Mouse (Mus musculus): ENCODE data around the gene Mpp5. TPM values are rescaled to one million over a fixed set of nuclear protein-coding genes. Genes with fewer than 3 reads are reported as not detected.

The Mpp5 gene
- polyA plus RNA-seq, 1 experiment, result 2.6 TPM

GRCm38 (mm10) chr12:78839906-78840305, 91.2 kb downstream of the Mpp5 start:
- Histone ChIP-seq H3K27me3 (ENCODE audit: control insufficient read depth, insufficient read depth, insufficient read length) (no peaks in the 10 kb centered on the region), H3K79me3 (ENCODE audit: low read depth) (no peaks in the 10 kb centered on the region), H3ac (ENCODE audit: control insufficient read depth, insufficient read length, low read depth) (no peak overlapping the region), H3K36me3 (ENCODE audit: control insufficient read depth, insufficient read depth) (peaks cover 73% of the 10 kb centered on the region), H3K4me3 (ENCODE audit: insufficient read depth, poor library complexity, severe bottlenecking) (no peak overlapping the region), H3K79me2 (ENCODE audit: control insufficient read depth, insufficient read depth) (no peaks in the 10 kb centered on the region)
- TF ChIP-seq MYOG (IDR thresholded peaks at IDR 0.05; ENCODE audit: control insufficient read depth, extremely low read depth, insufficient read length) (no peak), FOSL1 (IDR thresholded peaks at IDR 0.05; ENCODE audit: insufficient read depth, low read length, poor library complexity, severe bottlenecking) (no peak), MAX (IDR thresholded peaks at IDR 0.05) (no peak), CTCF (IDR thresholded peaks at IDR 0.05; ENCODE audit: control insufficient read depth, insufficient read depth, insufficient read length) (no peak), MYOD1 (IDR thresholded peaks at IDR 0.05; ENCODE audit: control insufficient read depth, insufficient read length, low read depth) (no peak), CEBPB (IDR thresholded peaks at IDR 0.05; ENCODE audit: low read depth) (no peak), USF1 (IDR thresholded peaks at IDR 0.05; ENCODE audit: low read depth) (no peak)

- Histone ChIP-seq H3ac (ENCODE audit: control insufficient read depth, insufficient read length, low read depth) (no peak overlapping the region), H3K4me3 (ENCODE audit: insufficient read depth, poor library complexity, severe bottlenecking) (no peak overlapping the region), H3K79me3 (ENCODE audit: low read depth) (no peaks in the 10 kb centered on the region), H3K27me3 (ENCODE audit: control insufficient read depth, insufficient read depth, insufficient read length) (no peaks in the 10 kb centered on the region), H3K79me2 (ENCODE audit: control insufficient read depth, insufficient read depth) (no peaks in the 10 kb centered on the region), H3K36me3 (ENCODE audit: control insufficient read depth, insufficient read depth) (peaks cover 57% of the 10 kb centered on the region)
- TF ChIP-seq FOSL1 (IDR thresholded peaks at IDR 0.05; ENCODE audit: insufficient read depth, low read length, poor library complexity, severe bottlenecking) (no peak), MYOD1 (IDR thresholded peaks at IDR 0.05; ENCODE audit: control insufficient read depth, insufficient read length, low read depth) (no peak), CTCF (IDR thresholded peaks at IDR 0.05; ENCODE audit: control insufficient read depth, insufficient read depth, insufficient read length) (no peak), CEBPB (IDR thresholded peaks at IDR 0.05; ENCODE audit: low read depth) (no peak), USF1 (IDR thresholded peaks at IDR 0.05; ENCODE audit: low read depth) (no peak)
These were observed 93.7 kb downstream of the Mpp5 start for GRCm38 (mm10) chr12:78842429-78842828.

DNA sequence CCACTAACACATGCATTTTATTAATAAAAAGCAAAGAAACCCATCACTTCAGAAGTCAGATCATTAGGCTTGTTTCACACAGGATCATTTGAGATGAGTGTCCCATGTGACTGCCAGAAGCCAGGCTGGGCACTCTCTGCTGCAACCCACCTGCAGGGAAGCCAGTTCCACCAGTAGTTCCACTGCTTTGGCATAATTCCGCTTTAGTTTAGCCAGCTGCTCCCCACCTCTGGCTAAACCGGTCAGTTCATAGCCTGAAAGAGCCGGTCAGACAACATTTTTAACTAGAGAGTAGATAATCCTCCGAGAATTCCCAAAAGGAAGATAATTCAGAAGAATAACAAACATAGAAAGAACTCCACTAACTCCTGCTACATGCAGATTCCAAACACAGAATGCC, 99.5 kb downstream of the Mpp5 start:
- Histone ChIP-seq H3K79me2 (ENCODE audit: control insufficient read depth, insufficient read depth) (no peaks in the 10 kb centered on the region), H3K79me3 (ENCODE audit: low read depth) (no peaks in the 10 kb centered on the region), H3ac (ENCODE audit: control insufficient read depth, insufficient read length, low read depth) (no peak overlapping the region), H3K27me3 (ENCODE audit: control insufficient read depth, insufficient read depth, insufficient read length) (no peaks in the 10 kb centered on the region), H3K4me3 (ENCODE audit: insufficient read depth, poor library complexity, severe bottlenecking) (no peak overlapping the region), H3K36me3 (ENCODE audit: control insufficient read depth, insufficient read depth) (peaks cover 39% of the 10 kb centered on the region)
- no peak for TF ChIP-seq CEBPB (IDR thresholded peaks at IDR 0.05; ENCODE audit: low read depth)
- no peak for TF ChIP-seq FOSL1 (IDR thresholded peaks at IDR 0.05; ENCODE audit: insufficient read depth, low read length, poor library complexity, severe bottlenecking)
- no peak for TF ChIP-seq USF1 (IDR thresholded peaks at IDR 0.05; ENCODE audit: low read depth)
- TF ChIP-seq CTCF (IDR thresholded peaks at IDR 0.05; ENCODE audit: control insufficient read depth, insufficient read depth, insufficient read length), result no peak
- no peak for TF ChIP-seq MYOG (IDR thresholded peaks at IDR 0.05; ENCODE audit: control insufficient read depth, extremely low read depth, insufficient read length)
- TF ChIP-seq MYOD1 (IDR thresholded peaks at IDR 0.05; ENCODE audit: control insufficient read depth, insufficient read length, low read depth), result no peak
- TF ChIP-seq MAX (IDR thresholded peaks at IDR 0.05), result no peak

DNA sequence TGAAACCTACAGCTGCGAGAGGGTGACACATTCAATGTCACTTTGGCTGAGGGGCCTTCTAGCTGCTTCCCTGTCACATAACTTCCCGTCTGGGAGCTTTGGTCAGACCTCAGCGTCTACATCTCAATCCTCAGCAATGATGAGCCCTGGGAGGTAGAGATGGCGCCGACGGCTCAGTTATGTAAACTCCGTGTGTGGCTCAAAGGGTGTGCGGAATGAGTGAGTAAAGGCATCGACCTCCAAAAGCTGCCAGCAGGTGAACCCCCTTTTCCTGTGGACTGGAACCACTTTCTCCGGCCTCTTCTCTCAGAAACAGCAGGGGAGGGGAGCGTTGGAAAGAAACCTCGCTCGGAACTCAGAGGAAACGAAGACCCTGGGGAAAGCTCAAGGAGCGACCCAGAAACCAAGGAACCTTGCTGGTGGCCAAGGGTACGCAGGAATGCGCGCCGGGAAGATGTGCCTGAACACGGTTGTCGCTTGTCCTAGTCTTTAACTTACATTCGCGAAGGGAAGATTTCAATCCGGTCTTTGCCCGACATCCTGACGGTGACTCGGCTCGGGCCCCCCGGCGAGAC, 112.3 kb downstream of the Mpp5 start:
- no peaks in the 10 kb centered on the region for H3K27me3 ChIP-seq (ENCODE audit: control insufficient read depth, insufficient read depth, insufficient read length)
- H3ac ChIP-seq (ENCODE audit: control insufficient read depth, insufficient read length, low read depth), result peak overlapping the region; percentile 61
- TF ChIP-seq MAX (IDR thresholded peaks at IDR 0.05) (no peak), CTCF (IDR thresholded peaks at IDR 0.05; ENCODE audit: control insufficient read depth, insufficient read depth, insufficient read length) (no peak), USF1 (IDR thresholded peaks at IDR 0.05; ENCODE audit: low read depth) (no peak), FOSL1 (IDR thresholded peaks at IDR 0.05; ENCODE audit: insufficient read depth, low read length, poor library complexity, severe bottlenecking) (no peak)
- peaks cover 81% of the 10 kb centered on the region for H3K79me2 ChIP-seq (ENCODE audit: control insufficient read depth, insufficient read depth)
- H3K4me3 ChIP-seq (ENCODE audit: insufficient read depth, poor library complexity, severe bottlenecking), result peak overlapping the region; percentile 92
- peaks cover 42% of the 10 kb centered on the region for H3K36me3 ChIP-seq (ENCODE audit: control insufficient read depth, insufficient read depth)
- peaks cover 60% of the 10 kb centered on the region for H3K79me3 ChIP-seq (ENCODE audit: low read depth)

- TF ChIP-seq MAX (IDR thresholded peaks at IDR 0.05) (peak; percentile 63), CTCF (IDR thresholded peaks at IDR 0.05; ENCODE audit: control insufficient read depth, insufficient read depth, insufficient read length) (no peak), MYOG (IDR thresholded peaks at IDR 0.05; ENCODE audit: control insufficient read depth, extremely low read depth, insufficient read length) (no peak), CEBPB (IDR thresholded peaks at IDR 0.05; ENCODE audit: low read depth) (no peak), MYOD1 (IDR thresholded peaks at IDR 0.05; ENCODE audit: control insufficient read depth, insufficient read length, low read depth) (no peak), FOSL1 (IDR thresholded peaks at IDR 0.05; ENCODE audit: insufficient read depth, low read length, poor library complexity, severe bottlenecking) (no peak), USF1 (IDR thresholded peaks at IDR 0.05; ENCODE audit: low read depth) (peak; percentile 93)
- no peaks in the 10 kb centered on the region for H3K27me3 ChIP-seq (ENCODE audit: control insufficient read depth, insufficient read depth, insufficient read length)
- H3K4me3 ChIP-seq (ENCODE audit: insufficient read depth, poor library complexity, severe bottlenecking), result peak within 1 kb of the TSS; percentile 92
- peak within 1 kb of the TSS; percentile 69 for H3ac ChIP-seq (ENCODE audit: control insufficient read depth, insufficient read length, low read depth)
- peaks cover 66% of the 10 kb centered on the region for H3K79me3 ChIP-seq (ENCODE audit: low read depth)
- peaks cover 38% of the 10 kb centered on the region for H3K36me3 ChIP-seq (ENCODE audit: control insufficient read depth, insufficient read depth)
- peaks cover 88% of the 10 kb centered on the region for H3K79me2 ChIP-seq (ENCODE audit: control insufficient read depth, insufficient read depth)
These were observed 113.0 kb downstream of the Mpp5 start, which contains the start of the genes Atp6v1d and Eif2s1 for GRCm38 (mm10) chr12:78861496-78862253. Gene Atp6v1d (minus strand): TSS chr12:78861638. Gene Eif2s1 (plus strand): TSS chr12:78861819.
